Mouse (Mus musculus) splenic B cell, adult 2 months (primary cell): ENCODE measurements around the gene Olfr111.
"Not testable (repeated sequence)": the region's sequence is repeated elsewhere in the genome, so short reads cannot be mapped to it uniquely, and the experiment has no call there.

Source experiments
- DNase-seq: peaks from one replicate; pipeline ENCODE4 v3.0.0-alpha.2; 2011; ENCODE audit warnings: low read depth, low spot score
- H3K27me3 ChIP-seq: 2 replicates; pipeline ENCODE4 v1.6.1; 2012; ENCODE audit warnings: mild to moderate bottlenecking, low read length, moderate library complexity, mixed read lengths; ENCODE audit not compliant: control insufficient read depth, poor library complexity, insufficient read depth, severe bottlenecking
- H3K36me3 ChIP-seq: 2 replicates; pipeline ENCODE4 v1.6.1; 2012; ENCODE audit warnings: mild to moderate bottlenecking, low read length, moderate library complexity, mixed read lengths; ENCODE audit not compliant: control insufficient read depth, poor library complexity, insufficient read depth, severe bottlenecking

Olfr111 gene

DNA sequence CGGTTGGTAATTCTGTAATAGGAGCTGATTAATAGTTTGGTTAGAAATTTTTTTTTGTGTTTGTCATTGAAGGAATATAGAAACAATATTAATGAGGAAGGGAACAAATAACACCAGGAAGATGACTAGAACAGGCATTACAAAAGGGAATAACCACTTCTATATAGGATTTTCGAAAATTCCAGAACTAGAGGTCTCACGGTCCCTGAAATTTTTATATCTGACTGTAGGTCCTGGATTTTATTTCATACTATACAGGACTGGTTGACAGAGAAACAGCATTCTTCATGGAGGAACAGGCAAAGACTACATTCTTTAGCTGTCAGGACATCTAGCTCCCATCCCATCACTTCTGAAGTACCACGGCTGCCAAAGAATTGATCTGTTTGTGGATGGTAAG, at the start of gene Olfr111:
Gene Olfr111, plus strand, starts transcription at position 301 of the 400 bp plus-strand sequence.
- no peaks in the 10 kb centered on the region for H3K27me3 ChIP-seq
- no peak for DNase-seq
- no peaks in the 10 kb centered on the region for H3K36me3 ChIP-seq

DNA sequence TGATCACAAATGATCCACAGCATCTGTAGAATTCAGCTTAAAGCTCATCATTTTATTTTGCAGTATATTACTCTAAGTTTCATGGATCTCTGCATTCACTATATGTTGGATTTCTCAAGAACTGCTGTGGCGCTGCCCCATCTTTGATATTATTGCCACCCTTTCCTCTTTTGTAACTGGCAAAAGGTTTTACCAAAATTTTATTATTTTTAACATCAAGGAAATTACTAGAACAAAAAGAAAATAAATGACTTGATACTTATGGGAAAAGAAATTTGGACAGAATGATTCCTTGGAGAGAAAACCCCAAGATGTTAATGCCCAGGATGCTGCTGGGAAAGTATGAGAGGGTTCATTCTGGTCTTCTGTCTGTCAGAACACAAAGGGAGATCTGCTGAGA, 49.2 kb upstream of the Olfr111 start, which contains the start of gene Olfr109:
Gene Olfr109, plus strand, starts transcription at position 301 of the 400 bp plus-strand sequence.
- no peaks in the 10 kb centered on the region for H3K36me3 ChIP-seq
- H3K27me3 ChIP-seq = no peaks in the 10 kb centered on the region
- no peak for DNase-seq

DNA sequence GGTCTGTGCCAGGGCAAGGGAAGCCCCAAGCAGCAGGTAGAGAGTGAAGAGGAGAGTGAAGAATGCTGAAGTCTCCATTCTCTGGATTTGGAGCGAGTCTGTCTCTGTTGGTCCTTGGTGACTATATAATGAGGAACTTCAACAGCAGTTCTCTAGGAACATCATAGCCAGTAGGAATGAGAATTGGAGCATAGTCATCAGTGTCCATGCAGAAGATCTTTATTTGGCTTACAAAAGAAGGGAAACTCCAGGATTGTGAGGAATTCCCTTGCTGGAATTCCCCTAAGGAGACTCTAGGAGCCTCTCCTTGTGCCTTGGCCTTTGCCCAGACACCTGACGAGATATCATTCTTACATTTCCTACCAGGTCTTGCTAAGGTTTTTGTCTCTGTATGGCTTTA, 24.4 kb upstream of the Olfr111 start, which contains the start of gene H2-M2:
Gene H2-M2, minus strand, starts transcription at position 101 of the 400 bp plus-strand sequence.
- H3K27me3 ChIP-seq = no peaks in the 10 kb centered on the region
- DNase-seq = no peak
- no peaks in the 10 kb centered on the region for H3K36me3 ChIP-seq

DNA sequence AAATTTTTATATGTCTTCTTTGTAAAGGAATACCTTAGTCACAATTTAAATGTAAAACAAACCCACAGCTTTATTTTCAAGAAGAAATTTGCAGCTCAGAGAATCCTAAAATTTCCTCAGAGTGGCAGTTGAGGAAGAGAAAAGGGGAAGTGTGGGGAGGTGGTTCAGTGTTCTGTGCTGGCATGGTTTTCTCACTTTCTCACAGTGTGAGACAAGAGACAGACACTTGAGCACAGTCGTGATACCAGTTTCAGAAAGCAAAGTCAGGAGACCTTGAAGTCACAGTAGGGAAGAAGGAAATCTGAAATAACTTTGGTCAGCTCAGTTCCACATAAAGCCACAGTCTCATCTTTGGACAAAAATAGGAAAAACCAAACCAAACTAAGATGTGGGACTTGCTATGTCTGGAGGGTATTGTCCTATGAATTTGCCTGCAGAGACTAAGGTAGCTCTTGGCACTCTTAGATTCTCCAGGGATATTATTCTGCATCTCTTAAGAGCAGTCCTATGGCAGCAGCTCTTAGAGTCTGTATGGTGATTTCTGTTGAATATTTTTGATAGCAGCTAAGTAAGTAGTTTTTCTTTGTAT, 15.8 kb upstream of the Olfr111 start, which contains the start of gene Olfr110:
Gene Olfr110, plus strand, starts transcription at position 539 of the 589 bp plus-strand sequence.
- no peak for DNase-seq
- Histone ChIP-seq H3K36me3 (no peaks in the 10 kb centered on the region), H3K27me3 (no peaks in the 10 kb centered on the region)

DNA sequence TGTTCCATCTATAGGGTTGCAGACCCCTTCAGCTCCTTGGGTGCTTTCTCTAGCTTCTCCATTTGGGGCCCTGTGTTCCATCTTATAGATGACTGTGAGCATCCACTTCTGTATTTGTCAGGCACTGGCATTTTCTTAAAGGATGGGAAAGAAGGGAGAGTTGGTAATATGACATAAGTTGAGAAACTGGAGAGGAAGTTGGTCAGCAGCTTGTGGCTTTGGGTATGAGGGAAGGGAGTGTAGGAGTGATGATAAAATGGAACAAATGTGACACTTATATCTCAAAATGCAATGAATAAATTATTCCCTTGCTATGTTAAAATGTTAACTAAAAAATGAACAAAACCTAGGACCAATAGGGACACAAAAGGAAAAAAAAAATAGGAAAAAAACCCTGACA, 16.8 kb downstream of the Olfr111 start:
- not testable (repeated sequence) for DNase-seq, H3K36me3 ChIP-seq, H3K27me3 ChIP-seq

DNA sequence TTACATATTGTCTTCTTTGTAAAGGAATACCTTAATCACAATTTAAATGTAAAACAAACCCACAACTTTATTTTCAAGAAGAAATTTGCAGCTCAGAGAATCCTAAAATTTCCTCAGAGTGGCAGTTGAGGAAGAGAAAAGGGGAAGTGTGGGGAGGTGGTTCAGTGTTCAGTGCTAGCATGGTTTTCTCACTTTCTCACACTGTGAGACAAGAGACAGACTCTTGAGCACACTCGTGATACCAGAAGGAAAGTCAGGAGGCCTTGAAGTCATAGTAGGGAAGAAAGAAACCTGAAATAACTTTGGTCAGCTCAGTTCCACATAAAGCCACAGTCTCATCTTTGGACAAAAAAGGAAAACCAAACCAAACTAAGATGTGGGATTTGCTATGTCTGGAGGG, 17.6 kb downstream of the Olfr111 start:
- DNase-seq, H3K36me3 ChIP-seq, H3K27me3 ChIP-seq: not testable (repeated sequence)

DNA sequence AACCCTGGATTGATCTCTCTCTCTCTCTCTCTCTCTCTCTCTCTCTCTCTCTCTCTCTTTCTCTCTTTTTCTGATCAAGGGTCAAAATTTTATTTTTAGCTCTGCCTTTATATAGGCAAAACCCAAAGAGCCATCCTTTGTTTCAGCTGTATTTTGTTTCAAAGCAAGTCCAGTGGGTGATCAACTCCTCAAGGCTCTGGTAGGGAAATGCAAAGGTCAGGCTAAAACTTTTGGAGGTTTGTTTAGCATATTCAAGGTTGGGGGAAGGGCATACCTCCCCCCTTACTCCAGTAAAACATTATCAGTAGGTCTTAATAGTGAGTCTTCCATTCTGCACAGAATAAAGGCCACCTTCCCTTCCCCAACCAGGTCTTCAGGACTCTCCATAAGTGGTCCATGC, 27.3 kb downstream of the Olfr111 start:
- DNase-seq = no peak
- no peaks in the 10 kb centered on the region for H3K36me3 ChIP-seq
- no peaks in the 10 kb centered on the region for H3K27me3 ChIP-seq

DNA sequence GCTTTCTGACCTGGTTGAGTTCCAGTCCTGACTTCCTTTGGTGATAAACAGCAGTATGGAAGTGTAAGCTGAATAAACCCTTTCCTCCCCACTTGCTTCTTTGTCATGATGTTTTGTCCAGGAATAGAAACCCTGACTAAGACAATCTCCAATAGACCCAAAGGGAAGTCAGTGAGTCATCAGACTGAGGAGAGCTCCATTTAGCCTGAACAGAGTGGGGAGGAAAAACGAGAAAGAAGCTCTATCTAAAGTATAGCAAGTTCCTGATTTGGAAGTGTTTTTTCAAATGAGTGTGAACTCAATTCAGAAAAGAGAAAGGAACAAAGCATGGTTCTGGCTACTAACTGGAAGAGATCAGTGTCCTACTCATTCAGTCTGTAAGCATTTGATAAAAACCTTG, 30.6 kb downstream of the Olfr111 start:
- not testable (repeated sequence) for DNase-seq, H3K36me3 ChIP-seq, H3K27me3 ChIP-seq

DNA sequence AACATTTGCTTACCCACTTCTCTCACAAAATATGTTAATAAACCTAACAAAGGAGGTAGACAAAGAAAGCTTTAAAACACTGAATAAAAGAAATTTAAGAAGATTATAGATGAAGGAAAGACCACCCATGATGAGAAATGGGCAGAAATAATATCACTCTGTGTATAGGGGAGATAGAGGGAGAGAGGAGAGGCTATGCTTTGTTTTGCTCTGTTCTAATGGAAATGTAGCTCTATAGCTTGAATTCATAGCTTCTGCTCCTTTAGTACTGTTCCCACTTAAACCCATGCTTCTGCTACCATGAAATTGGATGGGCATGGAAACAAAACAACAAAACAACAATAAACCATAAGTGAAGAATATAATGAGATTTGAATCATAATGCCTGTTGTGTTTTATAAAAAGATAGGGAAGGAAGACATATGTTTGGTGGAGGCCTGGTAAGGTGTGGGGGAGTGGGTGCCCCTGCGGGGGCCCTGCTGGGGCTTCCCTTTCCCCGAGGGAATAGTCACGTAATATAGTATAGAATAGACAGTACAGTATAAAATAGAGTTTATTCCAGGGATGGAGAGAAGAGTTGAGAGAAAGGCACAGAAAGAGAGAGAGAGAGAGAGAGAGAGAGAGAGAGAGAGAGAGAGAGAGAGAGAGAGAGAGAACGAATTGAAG, 33.8 kb downstream of the Olfr111 start:
- Histone ChIP-seq H3K27me3 (no peaks in the 10 kb centered on the region), H3K36me3 (no peaks in the 10 kb centered on the region)
- no peak for DNase-seq

DNA sequence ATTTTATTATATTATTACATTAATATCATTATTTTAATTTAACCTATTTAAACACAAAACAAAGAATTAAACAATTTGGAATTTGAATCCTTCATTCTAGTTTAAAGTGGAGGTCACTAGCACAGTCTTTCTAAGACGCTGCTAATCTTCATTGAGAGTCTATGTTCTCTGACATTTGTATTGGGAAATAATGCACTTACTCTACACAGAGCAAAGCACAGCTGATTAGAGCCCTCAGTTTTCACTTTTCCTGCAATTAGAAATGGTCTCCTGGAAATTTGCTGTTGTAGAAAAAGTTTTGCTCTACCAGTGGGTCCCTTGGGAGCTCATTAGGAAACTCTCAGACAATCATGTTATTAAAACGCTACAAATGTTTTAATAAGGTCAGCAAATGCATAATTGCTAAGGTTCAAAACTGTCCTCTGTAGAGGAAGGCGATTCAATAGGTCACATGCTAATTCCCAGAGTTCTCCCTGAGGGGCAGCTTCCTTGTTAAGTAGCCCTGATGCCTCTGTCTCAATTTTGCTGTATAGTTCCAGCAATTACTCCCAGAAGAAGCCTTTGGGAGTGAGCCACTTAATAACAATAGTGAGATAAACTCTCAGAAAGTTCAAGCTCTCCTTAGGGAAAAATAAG, 36.1 kb downstream of the Olfr111 start:
- H3K36me3 ChIP-seq = no peaks in the 10 kb centered on the region
- no peak for DNase-seq
- H3K27me3 ChIP-seq = no peaks in the 10 kb centered on the region

DNA sequence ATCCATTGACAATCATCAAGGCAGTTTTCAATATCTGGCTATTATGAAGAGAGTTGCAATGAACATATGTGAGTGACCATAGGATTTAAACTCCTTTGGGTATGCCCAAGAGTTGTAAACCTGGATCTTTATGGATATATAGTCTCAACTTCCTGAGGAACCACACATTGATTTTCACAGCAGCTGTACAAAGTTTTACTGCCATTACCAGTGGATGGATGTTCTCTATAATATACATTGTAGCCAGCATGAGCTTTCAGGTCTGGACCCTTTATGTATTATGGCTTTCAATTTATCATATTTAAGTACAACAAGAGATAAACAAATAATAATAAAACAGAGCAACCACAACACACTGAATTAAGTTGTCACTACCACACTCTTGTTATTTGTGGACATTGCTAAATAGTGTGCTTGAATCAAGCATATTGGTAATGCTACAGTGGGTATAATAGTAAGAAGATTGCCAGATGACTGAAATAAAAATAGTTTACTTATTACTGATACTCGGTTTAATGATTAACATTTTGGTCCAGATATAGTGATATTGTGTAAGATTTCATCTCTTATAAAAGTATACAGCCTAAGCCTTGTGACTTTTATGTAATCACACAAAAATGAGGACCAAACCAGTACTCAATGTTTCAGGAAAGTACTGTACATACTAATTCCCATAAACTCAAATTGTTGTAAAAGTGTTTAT, 51.2 kb downstream of the Olfr111 start:
- no peaks in the 10 kb centered on the region for H3K27me3 ChIP-seq
- no peaks in the 10 kb centered on the region for H3K36me3 ChIP-seq
- no peak for DNase-seq

DNA sequence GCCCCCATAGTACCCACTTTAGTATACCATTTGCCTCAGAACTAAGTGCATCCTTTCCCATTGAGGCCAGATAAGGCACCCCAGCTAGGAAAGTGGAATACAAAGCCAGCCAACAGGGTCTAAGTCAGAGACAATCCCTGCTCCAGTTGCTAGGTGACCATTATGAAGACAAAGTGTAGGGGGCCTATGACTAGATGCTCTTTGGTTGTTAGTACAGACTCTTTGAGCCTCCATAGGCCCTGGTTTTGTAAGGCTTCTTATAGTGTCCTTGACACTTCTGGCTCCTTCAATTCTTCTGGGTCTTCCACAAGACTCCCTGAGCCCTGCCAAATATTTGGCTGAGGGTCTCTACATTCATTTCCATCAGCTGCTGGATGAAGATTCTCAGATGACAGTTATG, 61.5 kb downstream of the Olfr111 start, which contains the start of gene Olfr112:
Gene Olfr112, minus strand, starts transcription at position 101 of the 400 bp plus-strand sequence.
- no peaks in the 10 kb centered on the region for H3K27me3 ChIP-seq
- no peaks in the 10 kb centered on the region for H3K36me3 ChIP-seq
- no peak for DNase-seq

DNA sequence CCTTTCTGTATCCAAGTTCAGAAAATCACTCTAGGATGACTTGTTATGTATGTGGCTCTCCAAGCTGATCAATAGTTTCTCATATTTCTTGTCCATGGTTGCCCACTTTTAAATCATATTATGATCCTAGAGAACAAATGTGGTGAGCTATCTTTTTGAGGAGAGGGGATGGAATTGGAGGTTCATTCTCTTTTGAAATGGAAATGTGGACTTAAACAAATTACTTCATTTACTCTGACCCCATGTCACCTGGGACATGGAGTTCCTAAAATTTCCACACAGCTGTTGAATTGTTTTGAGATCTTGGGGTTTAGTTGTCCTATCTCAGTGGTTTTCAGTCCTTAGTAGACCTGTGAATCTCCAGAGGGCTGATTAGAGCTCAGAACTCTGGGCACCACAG, 69.7 kb downstream of the Olfr111 start, which contains the start of gene Olfr113:
Gene Olfr113, minus strand, starts transcription at position 101 of the 400 bp plus-strand sequence.
- H3K36me3 ChIP-seq = no peaks in the 10 kb centered on the region
- no peak for DNase-seq
- no peaks in the 10 kb centered on the region for H3K27me3 ChIP-seq
